Mouse (Mus musculus): ENCODE results near the gene Jarid2. TPM values are rescaled to one million over a fixed set of nuclear protein-coding genes. Genes with fewer than 3 reads are reported as not detected.

Jarid2 gene
- polyA plus RNA-seq, 2 experiments from 2014 or later: 42.0 to 56.3 TPM

DNA sequence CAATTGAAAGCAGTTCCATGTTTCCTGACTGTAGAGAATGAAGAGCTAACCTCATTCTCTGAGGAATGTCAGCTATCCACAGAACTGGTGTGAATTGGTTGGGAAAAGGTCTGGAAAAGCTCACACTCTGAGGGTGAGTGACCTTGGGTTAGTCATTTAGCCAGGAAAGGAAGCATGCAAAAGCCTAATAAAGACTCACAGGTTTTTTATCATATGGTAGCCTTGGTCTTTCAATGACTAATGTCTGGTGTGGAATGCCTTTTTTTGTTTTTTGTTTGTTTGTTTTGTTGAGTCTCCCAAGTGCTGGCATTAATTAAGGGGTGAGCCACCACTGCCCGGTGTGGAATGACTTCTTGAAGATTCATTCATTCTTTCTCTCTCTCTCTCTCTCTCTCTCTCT is 55.3 kb downstream of the Jarid2 start:
- no peak for ATAC-seq

DNA sequence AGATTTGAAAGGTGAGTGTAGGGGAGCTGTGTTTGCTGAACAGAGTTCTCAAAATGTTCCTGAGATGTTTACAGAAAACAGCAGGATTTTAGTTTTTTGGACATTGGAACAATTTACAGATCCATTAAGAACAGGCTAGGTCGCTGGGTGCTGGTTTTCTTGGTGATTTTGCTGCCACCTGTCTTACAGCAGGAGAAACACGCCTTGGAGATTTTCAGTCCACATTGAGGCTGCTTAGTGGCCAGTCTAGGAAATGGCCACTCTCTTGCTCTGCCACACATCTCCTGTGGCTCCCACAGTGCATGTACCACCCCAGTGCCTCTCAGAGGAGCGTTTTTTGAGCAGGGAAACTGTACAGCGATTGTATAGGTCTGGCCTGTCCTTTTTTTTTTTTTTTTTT is 57.0 kb downstream of the Jarid2 start:
- ATAC-seq: peak; percentile 78

DNA sequence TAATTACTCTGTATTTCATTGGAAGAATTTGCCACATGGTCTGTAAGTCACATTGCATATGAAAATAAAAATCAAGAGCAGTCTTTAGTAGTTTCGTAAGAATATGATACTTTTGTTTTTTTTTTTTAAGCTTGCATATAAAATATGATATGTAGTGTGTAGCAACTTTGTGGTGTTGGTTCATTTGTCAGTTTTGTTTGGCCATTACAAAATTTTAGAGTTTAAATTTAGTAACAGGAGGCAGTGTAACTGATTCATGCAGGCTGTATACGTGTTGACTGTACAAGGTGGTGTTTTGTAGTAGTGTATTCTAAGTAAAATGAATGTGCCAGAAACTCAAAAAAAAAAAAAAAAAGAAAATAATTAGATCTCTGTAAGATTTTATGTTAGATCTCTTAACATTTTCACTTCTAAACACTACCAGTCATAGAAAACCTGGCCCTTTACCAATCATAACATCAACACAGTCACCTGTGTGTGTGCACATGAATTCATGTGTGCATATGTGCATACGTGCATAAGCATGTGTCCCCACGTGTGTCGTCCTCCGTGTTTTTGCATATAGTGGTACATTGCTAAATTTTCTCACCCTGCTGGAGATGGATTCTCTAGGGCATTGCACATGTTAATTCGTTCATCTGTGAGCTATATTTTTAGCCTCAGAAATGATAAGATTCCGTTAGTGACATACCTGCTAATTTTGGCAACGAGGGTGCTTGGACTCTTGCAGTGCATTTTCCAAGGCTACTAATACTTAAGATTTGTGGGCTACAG is 59.3 kb downstream of the Jarid2 start:
- ATAC-seq: no peak

- ATAC-seq: no peak
Measured at GRCm38 (mm10) chr13:44789982-44790381, 60.7 kb downstream of the Jarid2 start.

- ATAC-seq: no peak
Measured at GRCm38 (mm10) chr13:44792361-44792892, 63.2 kb downstream of the Jarid2 start.

DNA sequence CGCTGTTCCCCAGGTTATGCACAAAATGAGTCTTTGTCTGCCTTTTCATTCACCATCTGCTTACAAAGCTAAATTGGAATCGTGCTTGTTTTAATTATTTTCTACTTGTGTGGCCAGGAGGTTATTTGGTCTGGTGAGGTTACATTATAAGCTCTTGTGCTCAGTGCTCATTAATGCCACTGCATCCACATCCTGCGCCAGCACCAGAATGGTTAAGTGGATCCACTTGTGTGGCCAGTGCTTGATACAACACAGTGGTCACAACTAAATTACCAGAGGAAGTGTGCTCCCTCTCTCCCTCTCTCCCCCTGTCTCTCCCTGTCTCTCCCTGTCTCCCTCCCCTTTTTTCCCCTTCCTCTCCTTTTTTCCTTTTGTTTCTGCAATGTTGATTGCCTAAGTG is 66.6 kb downstream of the Jarid2 start:
- ATAC-seq: no peak

DNA sequence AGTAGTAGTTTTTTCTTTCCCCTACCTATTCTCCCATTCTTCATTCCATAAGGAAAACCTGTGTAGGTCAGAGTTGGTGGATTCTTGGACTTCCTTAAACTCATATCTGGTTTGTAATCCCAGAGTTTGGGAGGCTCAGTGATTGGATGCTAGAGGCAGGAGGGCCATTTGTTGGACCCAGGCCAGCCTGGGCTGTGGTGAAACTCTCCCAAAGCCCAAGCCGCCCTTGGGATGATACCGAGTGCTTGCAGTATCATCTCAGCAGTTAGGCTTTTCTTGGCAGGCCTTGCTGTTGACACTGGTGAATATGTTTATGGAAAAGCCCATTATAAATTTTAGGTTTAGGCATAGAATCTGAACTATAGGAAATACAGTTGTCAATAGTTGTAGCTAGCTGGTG is 67.5 kb downstream of the Jarid2 start:
- ATAC-seq: no peak

DNA sequence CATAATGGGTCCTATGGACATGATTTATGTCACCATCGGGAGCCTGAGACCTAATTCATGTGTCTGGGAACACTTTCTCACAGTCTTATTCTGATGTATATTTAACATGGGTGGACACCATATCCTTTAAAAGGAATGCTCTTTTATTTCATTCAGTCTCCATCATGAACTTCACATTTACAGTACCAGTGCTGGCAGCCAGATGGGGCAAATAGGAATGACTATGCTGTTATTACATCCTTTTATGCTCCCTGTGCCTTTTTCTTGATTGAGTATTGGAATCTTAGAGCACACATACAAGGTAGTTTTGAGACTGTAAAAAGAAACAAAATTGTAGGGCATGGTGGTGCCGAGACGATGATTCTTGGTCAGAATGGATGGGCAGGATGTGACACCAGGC is 69.0 kb downstream of the Jarid2 start:
- ATAC-seq: no peak

DNA sequence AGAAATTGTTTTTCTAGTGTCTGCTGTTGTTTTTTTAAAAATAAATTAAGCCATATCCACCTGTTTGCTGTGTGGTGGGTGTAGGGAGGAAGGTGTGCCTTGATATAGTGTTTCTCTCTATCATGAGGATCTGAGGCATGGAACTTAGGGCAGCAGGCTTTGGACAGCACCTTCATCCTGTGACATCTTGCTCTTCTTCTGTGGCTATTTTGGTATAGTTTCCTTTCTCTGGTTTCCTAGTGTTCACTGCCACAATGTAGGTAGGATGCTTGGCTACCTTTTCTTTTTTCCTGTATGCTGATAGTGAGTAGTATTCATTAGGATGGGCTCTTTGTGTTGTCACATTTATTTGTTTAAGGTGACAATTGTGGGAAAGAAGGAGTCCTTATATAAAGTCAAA is 69.9 kb downstream of the Jarid2 start:
- ATAC-seq: peak; percentile 24

GRCm38 (mm10) chr13:44800059-44800458 is 70.8 kb downstream of the Jarid2 start:
- peak; percentile 84 for ATAC-seq

GRCm38 (mm10) chr13:44804876-44805275 is 75.6 kb downstream of the Jarid2 start:
- no peak for ATAC-seq

GRCm38 (mm10) chr13:44808307-44808706 is 79.0 kb downstream of the Jarid2 start:
- ATAC-seq: peak; percentile 56

DNA sequence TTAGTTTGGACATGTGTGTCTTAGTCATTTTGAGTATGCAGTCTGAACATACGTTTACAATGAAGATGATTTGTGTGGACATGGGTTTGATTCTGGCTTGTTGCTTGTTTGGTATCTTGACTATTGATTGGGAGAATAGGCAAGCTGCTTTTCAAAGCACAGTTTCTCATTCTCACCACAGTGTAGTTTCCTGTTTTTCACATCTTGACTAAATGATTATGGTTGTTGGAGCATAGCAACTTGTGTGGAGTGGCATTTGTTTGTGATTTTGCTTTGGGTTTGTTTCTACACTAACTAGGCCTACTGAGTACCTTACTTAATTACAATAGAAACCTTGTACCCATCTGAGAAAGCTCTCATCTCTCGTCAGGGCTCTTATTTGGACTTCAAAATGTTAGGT is 81.7 kb downstream of the Jarid2 start:
- peak; percentile 22 for ATAC-seq

DNA sequence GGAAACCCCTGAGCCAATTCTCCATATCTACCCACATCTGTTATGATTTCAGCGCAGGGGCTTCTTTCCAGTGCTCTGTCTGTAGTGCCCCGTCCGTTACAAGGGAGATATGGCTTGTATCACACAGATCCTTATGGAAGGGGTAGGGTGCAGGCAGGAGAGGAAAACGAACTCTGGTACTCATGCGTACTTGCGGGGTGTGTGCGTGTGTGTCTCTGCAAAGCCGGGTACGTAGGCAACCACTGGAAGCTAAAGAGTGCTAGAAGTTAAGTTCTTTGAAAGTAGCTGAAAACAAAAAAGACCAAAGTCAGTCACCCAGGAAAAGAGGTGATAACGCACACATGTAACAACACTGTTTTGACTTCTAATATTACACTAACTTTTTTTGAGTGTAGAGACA is 82.3 kb downstream of the Jarid2 start:
- peak; percentile 40 for ATAC-seq

- ATAC-seq: no peak
Measured at GRCm38 (mm10) chr13:44812381-44812780, 83.1 kb downstream of the Jarid2 start.

- peak; percentile 84 for ATAC-seq
Measured at GRCm38 (mm10) chr13:44819400-44819799, 90.1 kb downstream of the Jarid2 start.

DNA sequence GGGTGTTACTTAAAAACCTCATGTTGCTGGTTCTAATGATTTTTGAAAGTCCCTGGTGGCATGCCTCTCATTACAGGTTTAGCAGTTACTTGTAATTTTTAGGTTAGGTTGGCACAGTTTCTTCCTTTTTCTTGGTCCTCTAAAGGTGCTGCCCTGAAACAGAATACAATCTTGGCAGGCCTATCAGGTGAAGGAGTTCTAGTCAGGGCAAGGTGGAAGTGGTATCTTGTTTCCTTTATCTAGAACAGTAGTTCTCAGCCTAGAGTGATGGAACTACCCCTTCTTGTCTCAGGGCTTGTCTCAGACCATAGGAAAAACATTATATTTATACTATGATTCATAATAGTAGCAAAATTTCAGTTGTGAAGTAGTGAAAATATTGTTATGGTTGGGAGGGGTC is 93.3 kb downstream of the Jarid2 start:
- ATAC-seq: peak; percentile 53

- no peak for ATAC-seq
Measured at GRCm38 (mm10) chr13:44828903-44829302, 99.6 kb downstream of the Jarid2 start.

- no peak for ATAC-seq
Measured at GRCm38 (mm10) chr13:44832104-44832503, 102.8 kb downstream of the Jarid2 start.

- ATAC-seq: no peak
Measured at GRCm38 (mm10) chr13:44832866-44833265, 103.6 kb downstream of the Jarid2 start.

DNA sequence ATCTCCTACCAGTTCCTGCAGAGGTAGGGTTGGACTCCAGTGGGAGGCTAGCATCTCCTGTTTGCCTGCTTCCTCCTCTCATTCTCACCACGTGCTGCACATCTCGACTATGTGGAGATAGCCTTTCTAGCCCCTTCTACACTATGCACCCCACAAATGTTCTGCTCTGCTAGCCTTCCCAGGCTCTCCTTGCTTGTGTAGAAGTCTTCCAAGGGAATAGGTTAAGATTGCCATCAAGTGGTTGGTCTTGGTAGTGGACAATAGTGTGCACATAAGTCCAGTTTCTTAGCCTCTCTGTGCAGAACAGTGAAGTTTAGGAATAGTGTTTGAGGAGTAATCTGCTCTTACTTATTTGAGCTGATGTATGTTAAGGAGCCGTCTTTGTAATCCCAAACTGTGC is 104.1 kb downstream of the Jarid2 start:
- ATAC-seq: peak; percentile 78

DNA sequence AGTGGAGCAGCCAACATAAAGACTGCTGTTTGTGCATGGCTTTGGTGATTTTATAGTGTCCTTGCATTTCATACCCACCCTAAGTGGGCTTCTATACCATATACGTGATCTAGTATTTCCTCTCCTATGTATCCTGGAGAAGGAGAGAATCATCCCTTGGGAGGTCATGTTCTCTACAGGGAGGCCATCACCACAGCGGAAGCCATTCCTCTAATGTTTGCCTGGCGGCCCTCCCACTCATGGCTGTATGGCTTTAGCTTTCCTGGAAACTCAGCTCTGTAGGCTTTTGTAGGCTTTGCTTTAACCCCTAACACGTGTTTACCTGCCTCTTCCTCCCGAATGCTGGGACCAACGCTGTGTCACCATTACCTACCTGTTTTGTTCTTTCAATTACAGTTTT is 108.2 kb downstream of the Jarid2 start:
- no peak for ATAC-seq

- no peak for ATAC-seq
Measured at GRCm38 (mm10) chr13:44839866-44840835, 110.9 kb downstream of the Jarid2 start.
